Comparison of ENCODE assay signal across 14 mouse cellular contexts in genomic region chr19:9977085-9977484, GRCm38 (mm10). TPM values are rescaled to one million over a fixed set of nuclear protein-coding genes. Genes with fewer than 3 reads are reported as not detected.
A peak's percentile ranks its signal among the peaks of the same experiment; 100 is the strongest.
DNase-seq lines count a peak whose midpoint lies in the region; ATAC-seq and TF ChIP-seq lines count a peak whose summit lies in the region.
"Had no signal": no experiment of that assay in that cellular context is flagged by ENCODE, and none has a peak within 500 bp of the region (broad histone marks: within the 10 kb centered on the region; RNA-seq: fewer than 3 reads in every experiment).

No protein-coding gene starts in this region.

- 57% methylated on average over 10 of the region's 10 CpGs for WGBS in heart, embryonic 13.5 days
- WGBS in liver, embryonic 11.5 days, result 64% methylated on average over 10 of the region's 10 CpGs
- WGBS in stomach, postnatal 0 days, result 75% methylated on average over 10 of the region's 10 CpGs
- WGBS in limb, embryonic 10.5 days, result 84% methylated on average over 10 of the region's 10 CpGs

- H3K27ac ChIP-seq in heart, embryonic 13.5 days (replicated peaks), result 0 out of 2 replicates have a peak overlapping the region, but pooled peaks have one; percentile 42
- H3K27ac ChIP-seq in liver, embryonic 11.5 days (ENCODE audit: low read depth, low read length), result peak overlapping the region; percentile 44
- H3K27ac ChIP-seq in stomach, postnatal 0 days (replicated peaks), result peak overlapping the region; percentile 13; the same call in 1 of the 2 replicates
- no peak overlapping the region for H3K27ac ChIP-seq in limb, embryonic 10.5 days
- H3K27ac ChIP-seq: embryonic facial prominence, embryonic 10.5 days; hindbrain, embryonic 13.5 days had no signal

- peak overlapping the region; percentile 45; the same call in 1 of the 2 replicates for H3K4me2 ChIP-seq in heart, embryonic 13.5 days
- H3K4me2 ChIP-seq in liver, embryonic 11.5 days, result no peak overlapping the region
- H3K4me2 ChIP-seq in stomach, postnatal 0 days (replicated peaks; ENCODE audit: low read depth), result no peak overlapping the region; the same call in 1 of the 2 replicates
- H3K4me2 ChIP-seq: hindbrain, embryonic 13.5 days had no signal

- TF ChIP-seq EP300 in stomach, postnatal 0 days (optimal IDR thresholded peaks at IDR 0.05), result no peak

- no peaks in the 10 kb centered on the region for H3K9me3 ChIP-seq in heart, embryonic 13.5 days
- H3K9me3 ChIP-seq in liver, embryonic 11.5 days (ENCODE audit: control insufficient read depth, low read length), result no peaks in the 10 kb centered on the region
- no peaks in the 10 kb centered on the region for H3K9me3 ChIP-seq in stomach, postnatal 0 days (ENCODE audit: control insufficient read depth, low read length)
- H3K9me3 ChIP-seq in limb, embryonic 10.5 days (replicated peaks), result no peaks in the 10 kb centered on the region
- H3K9me3 ChIP-seq: embryonic facial prominence, embryonic 10.5 days; hindbrain, embryonic 13.5 days had no signal

- H3K27me3 ChIP-seq in heart, embryonic 13.5 days (replicated peaks), result no peaks in the 10 kb centered on the region
- no peaks in the 10 kb centered on the region for H3K27me3 ChIP-seq in liver, embryonic 11.5 days (replicated peaks; ENCODE audit: control insufficient read depth, insufficient read depth, low read length)
- H3K27me3 ChIP-seq in stomach, postnatal 0 days (ENCODE audit: control insufficient read depth, insufficient read depth, low read length), result no peaks in the 10 kb centered on the region
- no peaks in the 10 kb centered on the region for H3K27me3 ChIP-seq in limb, embryonic 10.5 days (ENCODE audit: low read depth, poor library complexity, severe bottlenecking)
- H3K27me3 ChIP-seq: hindbrain, embryonic 13.5 days had no signal

- no peak for DNase-seq in heart, postnatal 10 days
- DNase-seq in kidney, adult 9 months, result peak; percentile 91
- no peak for DNase-seq in liver, embryonic 11.5 days (ENCODE audit: low spot score)
- DNase-seq in stomach, postnatal 0 days (ENCODE audit: low spot score), result peak; percentile 61
- no peak for DNase-seq in limb, embryonic 10.5 days (ENCODE audit: low spot score)
- DNase-seq in thymus, postnatal 14 days, result no peak
- DNase-seq: adrenal gland, postnatal 36 days; cerebellum, postnatal 25 days; lung, adult 18-20 months had no signal

- H3K4me1 ChIP-seq in heart, embryonic 13.5 days, result peaks cover 39% of the 10 kb centered on the region
- peaks cover 43% of the 10 kb centered on the region for H3K4me1 ChIP-seq in liver, embryonic 11.5 days (replicated peaks; ENCODE audit: control insufficient read depth, insufficient read depth, low read length)
- peaks cover 8% of the 10 kb centered on the region; the same call in 1 of the 2 replicates for H3K4me1 ChIP-seq in stomach, postnatal 0 days (replicated peaks; ENCODE audit: control insufficient read depth, insufficient read depth)
- H3K4me1 ChIP-seq in limb, embryonic 10.5 days, result peaks cover 13% of the 10 kb centered on the region

- H3K9ac ChIP-seq in heart, embryonic 13.5 days, result no peak overlapping the region
- no peak overlapping the region for H3K9ac ChIP-seq in liver, embryonic 11.5 days (ENCODE audit: low read depth, low read length)
- no peak overlapping the region for H3K9ac ChIP-seq in stomach, postnatal 0 days (ENCODE audit: low read length)
- H3K9ac ChIP-seq: hindbrain, embryonic 13.5 days had no signal

- no peaks in the 10 kb centered on the region for H3K36me3 ChIP-seq in heart, embryonic 13.5 days
- H3K36me3 ChIP-seq in liver, embryonic 11.5 days (ENCODE audit: control insufficient read depth, insufficient read depth, low read length), result no peaks in the 10 kb centered on the region
- H3K36me3 ChIP-seq in stomach, postnatal 0 days (ENCODE audit: control insufficient read depth, insufficient read depth, low read length), result no peaks in the 10 kb centered on the region
- H3K36me3 ChIP-seq in limb, embryonic 10.5 days, result no peaks in the 10 kb centered on the region
- H3K36me3 ChIP-seq: embryonic facial prominence, embryonic 10.5 days; hindbrain, embryonic 13.5 days had no signal

- no peak overlapping the region for H3K4me3 ChIP-seq in heart, embryonic 13.5 days
- no peak overlapping the region for H3K4me3 ChIP-seq in liver, embryonic 11.5 days (ENCODE audit: low read depth, low read length)
- H3K4me3 ChIP-seq in stomach, postnatal 0 days (ENCODE audit: low read depth, low read length), result no peak overlapping the region
- no peak overlapping the region for H3K4me3 ChIP-seq in limb, embryonic 10.5 days
- H3K4me3 ChIP-seq: embryonic facial prominence, embryonic 10.5 days; hindbrain, embryonic 13.5 days had no signal

- no peak for TF ChIP-seq CTCF in stomach, postnatal 0 days (IDR thresholded peaks at IDR 0.05; ENCODE audit: low read depth)

- ATAC-seq in heart, embryonic 13.5 days (ENCODE audit: extremely low read depth, insufficient number of reproducible peaks, low FRiP score, low TSS enrichment), result peak; percentile 47; the same call in 1 of the 2 replicates
- no peak for ATAC-seq in liver, embryonic 11.5 days (replicated peaks; ENCODE audit: low FRiP score)
- peak; percentile 37; the same call in 1 of the 2 replicates for ATAC-seq in stomach, postnatal 0 days (ENCODE audit: low FRiP score, low TSS enrichment)
- no peak for ATAC-seq in megakaryocyte progenitor cell, adult 5-6 weeks (replicated peaks; ENCODE audit: poor library complexity)

- intact Hi-C loops in heart, postnatal 10 days (cut with DNase I), result loop anchor here (5.0 kb wide), 1 partner anchor 840 kb away; the partner anchor contains the start of gene Asrgl1

RNA-seq across cellular contexts. Expression of gene Fth1, which starts 3.3 kb away (rescaled TPM):
- 2,189 and 2,554 TPM in 2 replicates for polyA plus RNA-seq in heart, embryonic 13.5 days (2015; fragmentation: Nextera tagmentation; extraction: Ambion mirVana)
- total RNA-seq in heart, postnatal 10 days (2021), result 1,000 to 10,000 TPM; 1,753 to 1,826 TPM
- 3,796 and 3,887 TPM in 2 replicates for polyA plus RNA-seq in liver, embryonic 11.5 days (2014; fragmentation: Nextera tagmentation; extraction: Ambion mirVana)
- polyA plus RNA-seq in stomach, postnatal 0 days (2015; fragmentation: Nextera tagmentation; extraction: Ambion mirVana), result 2,976 and 2,992 TPM in 2 replicates
- 1,115 and 1,144 TPM in 2 replicates for total RNA-seq in megakaryocyte progenitor cell, adult 5-6 weeks (2015)
- total RNA-seq in megakaryocyte progenitor cell, adult 5-6 weeks (2017), result 325 and 354 TPM in 2 replicates
- 1,175 and 1,229 TPM in 2 replicates for polyA plus RNA-seq in limb, embryonic 10.5 days (2016; fragmentation: Nextera tagmentation; extraction: Ambion mirVana)

RNA-seq across cellular contexts. Expression of gene Best1, which starts 24.3 kb away (rescaled TPM):
- 0.23 and 0.27 TPM in 2 replicates for polyA plus RNA-seq in heart, embryonic 13.5 days (2015; fragmentation: Nextera tagmentation; extraction: Ambion mirVana)
- under 1 TPM; 0.20 to 0.36 TPM for total RNA-seq in heart, postnatal 10 days (2021)
- 0.31 and 0.59 TPM in 2 replicates for polyA plus RNA-seq in liver, embryonic 11.5 days (2014; fragmentation: Nextera tagmentation; extraction: Ambion mirVana)
- polyA plus RNA-seq in stomach, postnatal 0 days (2015; fragmentation: Nextera tagmentation; extraction: Ambion mirVana), result 0.36 and 0.58 TPM in 2 replicates
- total RNA-seq in megakaryocyte progenitor cell, adult 5-6 weeks (2015), result 0.15 and 1.1 TPM in 2 replicates
- not detected in 2 replicates for total RNA-seq in megakaryocyte progenitor cell, adult 5-6 weeks (2017)
- 2.3 TPM in 2 replicates for polyA plus RNA-seq in limb, embryonic 10.5 days (2016; fragmentation: Nextera tagmentation; extraction: Ambion mirVana)
- total RNA-seq: MEL had no signal

RNA-seq across cellular contexts. Expression of gene Rab3il1, which starts 24.4 kb away (rescaled TPM):
- 32.5 and 36.7 TPM in 2 replicates for polyA plus RNA-seq in heart, embryonic 13.5 days (2015; fragmentation: Nextera tagmentation; extraction: Ambion mirVana)
- 10 to 100 TPM; 10.4 to 12.1 TPM for total RNA-seq in heart, postnatal 10 days (2021)
- polyA plus RNA-seq in liver, embryonic 11.5 days (2014; fragmentation: Nextera tagmentation; extraction: Ambion mirVana), result 133 and 137 TPM in 2 replicates
- 14.7 and 14.8 TPM in 2 replicates for polyA plus RNA-seq in stomach, postnatal 0 days (2015; fragmentation: Nextera tagmentation; extraction: Ambion mirVana)
- total RNA-seq in megakaryocyte progenitor cell, adult 5-6 weeks (2015), result 3.0 and 4.6 TPM in 2 replicates
- 3.4 and 3.9 TPM in 2 replicates for total RNA-seq in megakaryocyte progenitor cell, adult 5-6 weeks (2017)
- 39.2 and 41.5 TPM in 2 replicates for polyA plus RNA-seq in limb, embryonic 10.5 days (2016; fragmentation: Nextera tagmentation; extraction: Ambion mirVana)

Comparison
In these comparisons a context has a peak if more than half of its experiments do, and no peak if none do; other contexts are left out.
1. ATAC-seq: peak in heart, embryonic 13.5 days (single experiment) and stomach, postnatal 0 days (single experiment); none in liver, embryonic 11.5 days (single experiment) and megakaryocyte progenitor cell, adult 5-6 weeks (single experiment).
2. DNase-seq: peak in kidney, adult 9 months (single experiment) and stomach, postnatal 0 days (single experiment); none in heart, postnatal 10 days (0 of 2), liver, embryonic 11.5 days (single experiment), limb, embryonic 10.5 days (single experiment) and thymus, postnatal 14 days (single experiment).